Mouse (Mus musculus) stomach, postnatal 0 days (tissue): ENCODE measurements at regions not wholly inside any gene's neighbourhood (a gene's known extent, or its start where the extent isn't known, plus 50 kb on each side); places are given as distances from the start of the nearest gene placed in this dataset.

Source experiments
- CTCF ChIP-seq: IDR thresholded peaks from 2 replicates; pipeline ENCODE4 v1.5.1; 2016; ENCODE audit warnings: antibody characterized with exemption, low read depth, mild to moderate bottlenecking, moderate library complexity
- EP300 ChIP-seq: optimal IDR thresholded peaks from 2 replicates; pipeline ENCODE3; 2016; ENCODE audit warnings: antibody characterized with exemption

DNA sequence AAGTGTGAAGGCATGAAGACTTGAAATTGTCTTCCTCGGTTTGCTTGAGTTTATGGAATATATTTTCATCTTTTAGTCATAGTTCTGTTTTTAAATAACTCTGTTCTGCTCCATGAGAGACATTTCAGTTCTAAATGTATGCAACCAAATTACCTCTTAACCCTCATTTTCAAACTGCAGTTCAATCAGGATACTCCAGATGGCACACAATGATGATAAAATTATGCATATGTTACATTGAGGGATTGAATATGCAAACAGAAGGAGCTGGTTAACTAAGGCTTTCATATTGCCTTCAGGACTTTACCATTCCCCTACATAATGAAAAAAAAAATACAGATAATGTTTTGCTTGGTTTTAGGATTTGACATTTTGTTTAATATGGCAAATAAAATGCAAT, 524.4 kb downstream of the Gbe1 start:
- TF ChIP-seq CTCF, result peak; percentile 44
- TF ChIP-seq EP300, result no peak
